Mouse (Mus musculus) frontal cortex, postnatal 36 days (tissue): ENCODE data around the gene Apex2.
"Not testable (repeated sequence)": the region's sequence is repeated elsewhere in the genome, so short reads cannot be mapped to it uniquely, and the experiment has no call there.

Source experiments
- DNase-seq, 2 experiments: peaks; one replicate each; pipeline ENCODE4 v3.0.0; 2022; ENCODE audit warnings: low spot score in 2 of 2

The Apex2 gene

DNA sequence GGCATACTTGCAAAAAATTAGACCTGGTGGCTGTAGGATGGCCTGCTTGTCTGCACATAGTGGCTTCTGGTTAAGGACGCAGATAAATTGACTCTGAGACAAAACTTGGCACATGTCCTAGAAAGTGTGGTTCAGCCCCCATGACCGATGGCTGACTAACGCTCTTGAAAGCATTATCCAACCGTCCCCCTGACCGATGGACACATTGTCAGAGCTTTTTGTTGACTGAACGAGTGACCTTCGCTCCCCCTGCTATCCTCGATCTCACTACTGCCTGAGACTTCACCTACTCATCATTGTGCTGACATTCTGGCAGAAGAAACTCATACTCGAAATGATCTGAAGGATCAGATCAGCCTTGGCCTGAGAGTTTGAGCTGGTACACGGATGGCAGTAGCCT, 101.9 kb downstream of the Apex2 start:
- DNase-seq: not testable (repeated sequence)

DNA sequence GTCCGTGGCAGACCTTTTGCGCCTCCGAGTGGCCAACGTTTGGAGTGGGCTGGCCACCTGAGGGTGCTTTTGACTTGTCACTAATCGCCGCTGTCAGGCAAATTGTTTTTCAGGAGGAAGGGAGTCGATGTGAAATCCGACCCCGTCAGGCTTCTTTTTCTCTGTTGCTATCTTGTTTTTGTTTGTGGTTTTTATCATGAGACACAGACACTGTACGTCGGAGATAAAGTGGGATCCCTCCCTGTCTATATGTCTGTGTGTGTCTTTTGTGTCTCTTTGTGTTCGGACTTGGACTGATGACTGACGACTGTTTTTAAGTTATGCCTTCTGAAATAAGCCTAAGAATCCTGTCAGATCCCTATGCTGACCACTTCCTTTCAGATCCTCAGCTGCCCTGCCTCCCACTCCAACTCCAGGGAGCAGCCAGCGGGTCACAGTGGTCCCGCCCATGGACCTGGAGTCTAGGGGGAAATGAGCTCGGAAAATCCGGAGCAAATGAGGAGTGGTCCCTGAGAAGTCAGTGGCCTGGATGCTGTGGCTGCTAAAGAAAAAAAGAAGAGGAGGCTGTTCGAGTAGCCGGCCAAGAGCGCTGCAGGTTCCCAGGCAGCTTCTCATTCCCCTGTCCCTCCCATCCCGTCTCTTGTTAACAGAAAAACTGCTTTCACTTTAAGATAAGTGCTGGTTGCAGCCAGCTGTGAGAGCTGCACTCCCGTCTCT, 103.2 kb downstream of the Apex2 start:
- not testable (repeated sequence) for DNase-seq

DNA sequence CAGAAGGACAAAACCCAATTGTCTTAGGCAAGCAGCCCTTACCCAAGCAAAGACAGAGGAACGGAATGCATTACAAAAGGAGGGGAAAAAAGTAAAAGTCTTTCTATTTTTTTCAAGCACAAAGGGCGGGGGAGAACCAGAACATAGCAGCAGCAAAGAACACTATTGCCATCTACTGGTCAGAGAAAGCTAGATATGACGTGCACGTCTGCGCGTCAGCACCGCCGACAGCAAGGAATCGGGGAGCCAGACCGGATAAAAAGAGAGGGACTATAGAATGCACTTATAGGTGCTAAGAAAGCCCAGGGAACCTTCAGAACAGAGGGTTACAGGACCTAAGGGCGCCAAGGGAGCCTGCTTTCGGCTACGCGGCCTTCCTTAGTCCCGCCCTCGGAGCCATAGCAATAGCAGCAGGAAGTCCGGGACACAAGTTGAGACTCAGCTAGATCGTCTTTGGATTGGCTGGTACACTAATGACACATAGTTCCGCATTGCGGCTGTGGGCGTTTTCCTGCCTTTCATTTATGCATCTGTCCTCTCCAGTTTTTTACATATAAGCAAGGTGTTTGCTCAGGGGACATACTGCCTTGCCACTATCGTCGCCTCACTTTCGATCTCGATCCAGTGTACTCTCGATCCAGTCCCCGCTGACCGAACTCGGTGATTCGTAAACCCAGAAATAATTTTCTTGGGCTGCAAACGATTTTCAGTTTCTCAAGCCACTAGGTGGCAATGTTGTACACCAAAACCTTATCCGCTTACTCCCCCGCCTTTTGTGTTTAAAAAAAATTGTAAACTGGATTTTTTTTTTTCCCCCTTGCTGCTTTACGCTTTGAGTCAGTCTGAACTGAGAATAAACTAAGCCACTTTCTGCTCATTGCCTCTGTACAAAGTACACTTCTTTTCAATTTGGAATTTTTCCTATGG, 111.6 kb downstream of the Apex2 start:
- peak; percentile 89 to 90 for DNase-seq

DNA sequence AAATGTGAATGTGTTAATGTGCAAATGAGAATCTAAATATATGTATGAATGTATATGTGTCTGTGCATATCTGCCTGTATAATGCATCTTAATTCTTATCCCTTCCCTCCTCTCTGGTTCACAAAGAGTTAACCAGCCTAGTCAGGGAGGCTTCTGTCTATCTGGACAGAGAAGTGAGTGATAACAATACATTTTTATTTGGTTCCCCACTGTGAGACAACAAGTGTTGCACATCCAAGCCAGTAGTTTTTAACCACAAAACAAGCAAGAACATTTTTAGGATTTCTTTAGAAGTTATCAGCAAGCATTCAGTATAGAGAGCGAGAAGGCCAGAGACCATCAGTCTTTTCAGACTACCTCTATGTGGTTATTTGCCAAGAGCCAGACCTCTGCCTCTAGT, 118.3 kb downstream of the Apex2 start:
- DNase-seq: no peak
